Mouse (Mus musculus) adrenal gland, adult 18-20 months (tissue): ENCODE data around the gene Med12l. TPM values are rescaled to one million over a fixed set of nuclear protein-coding genes. Genes with fewer than 3 reads are reported as not detected.

Source experiments
- DNase-seq, 2 experiments: peaks; one replicate each; pipeline ENCODE4 v3.0.0; 2021 to 2022; ENCODE audit warnings: low spot score in 2 of 2
- total RNA-seq, 2 experiments: library from RNA; stranded (reverse); gene quantifications; 1 replicate in 1 of 2; 2 replicates in 1 of 2; pipeline ENCODE4 v1.2.3; 2021

Med12l gene
- total RNA-seq, 2 experiments from 2014 or later, result 10.6 to 13.1 TPM

GRCm38 (mm10) chr3:59227696-59228095 lies 222.1 kb downstream of the Med12l start:
- DNase-seq, result no peak

GRCm38 (mm10) chr3:59228730-59229551 lies 223.3 kb downstream of the Med12l start:
- no peak for DNase-seq

DNA sequence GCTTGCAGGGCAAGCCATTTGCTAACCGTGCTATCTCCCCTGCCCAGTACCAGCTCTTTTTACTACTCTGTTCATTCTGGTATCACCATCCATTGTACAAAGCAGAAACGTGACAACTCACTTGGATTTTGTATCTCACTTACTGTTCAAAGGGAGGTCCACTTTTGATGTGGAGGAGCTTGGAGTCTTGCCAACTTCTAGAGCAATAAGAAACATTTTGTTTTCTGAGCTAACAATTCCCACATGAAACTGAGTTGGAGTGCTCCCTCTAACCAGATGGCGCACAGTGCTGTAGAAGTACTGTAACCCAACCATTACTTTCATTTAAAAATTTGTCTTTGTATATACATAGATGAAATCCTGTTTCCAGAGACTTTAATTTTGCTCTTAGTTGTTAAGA lies 225.3 kb downstream of the Med12l start:
- DNase-seq, result no peak

- no peak for DNase-seq
Observed at GRCm38 (mm10) chr3:59234878-59235277, 229.3 kb downstream of the Med12l start.

- DNase-seq, result no peak
Observed at GRCm38 (mm10) chr3:59243384-59243783, 237.8 kb downstream of the Med12l start.

DNA sequence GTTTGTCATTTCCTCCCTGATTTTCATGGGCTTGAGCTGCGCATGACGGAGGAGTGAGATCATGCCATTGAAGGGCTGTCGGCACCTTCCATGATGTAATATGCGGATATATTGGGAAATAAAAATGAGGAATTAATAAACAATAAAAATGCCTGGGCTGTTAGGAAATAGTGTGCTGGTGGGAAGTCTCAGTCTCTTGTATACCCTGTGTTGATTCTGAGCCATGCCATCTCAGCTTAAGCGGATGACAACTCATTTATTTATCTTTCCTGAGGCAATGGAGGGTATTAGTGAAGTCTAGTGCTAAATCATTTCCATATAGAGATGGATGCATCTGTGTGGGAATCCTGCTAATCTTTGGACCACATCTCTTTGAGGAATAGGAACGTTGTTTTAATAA lies 242.4 kb downstream of the Med12l start:
- DNase-seq, result no peak

DNA sequence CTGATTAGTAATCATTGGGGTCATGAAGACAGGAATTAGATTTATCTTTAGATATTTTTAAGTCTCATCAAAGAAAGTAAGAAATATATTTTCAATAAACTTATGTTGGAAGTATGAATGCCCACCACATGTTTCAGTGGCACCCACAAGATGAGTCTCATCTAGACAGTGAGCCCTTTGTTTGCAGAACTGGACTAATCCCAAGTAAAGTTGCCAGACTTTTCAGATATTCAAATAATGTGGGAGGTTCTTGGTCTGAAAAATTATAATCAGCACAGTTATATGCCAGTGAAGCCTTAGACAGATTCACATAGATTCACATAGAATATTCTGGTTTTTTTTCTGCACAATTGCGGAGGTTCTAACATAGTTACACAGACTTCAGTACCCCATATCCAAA lies 244.8 kb downstream of the Med12l start:
- DNase-seq, result no peak

- DNase-seq, result no peak
Observed at GRCm38 (mm10) chr3:59257740-59258664, 252.4 kb downstream of the Med12l start.

- DNase-seq, result no peak
Observed at GRCm38 (mm10) chr3:59260745-59261144, 255.1 kb downstream of the Med12l start.

- no peak for DNase-seq
Observed at GRCm38 (mm10) chr3:59261709-59262472, 256.3 kb downstream of the Med12l start.

GRCm38 (mm10) chr3:59262704-59263103 lies 257.1 kb downstream of the Med12l start, which contains the start of gene P2ry12:
TSS of gene P2ry12 (minus strand) at chr3:59262871.
- DNase-seq, result no peak

DNA sequence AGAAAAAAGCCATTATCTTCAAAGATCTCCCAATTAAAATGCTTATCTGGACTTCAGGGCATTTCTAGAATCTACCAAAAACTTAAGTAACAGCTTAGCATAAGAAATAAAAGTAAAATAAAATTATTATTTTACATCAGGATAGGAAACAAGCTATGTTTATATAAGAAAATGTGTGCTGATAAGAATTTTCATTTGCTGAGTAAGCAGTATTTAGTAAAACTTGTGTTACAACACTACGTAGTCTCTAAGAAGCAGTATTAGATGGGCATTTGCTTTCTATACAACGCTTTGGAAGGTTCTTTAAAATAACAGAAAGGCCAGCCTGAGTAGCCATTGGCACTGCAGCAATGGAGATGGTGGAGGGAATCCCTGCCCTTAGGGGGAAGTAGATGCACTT lies 257.8 kb downstream of the Med12l start:
- no peak for DNase-seq

- DNase-seq, result no peak
Observed at GRCm38 (mm10) chr3:59263988-59264387, 258.4 kb downstream of the Med12l start.

GRCm38 (mm10) chr3:59270811-59271210 lies 265.2 kb downstream of the Med12l start:
- no peak for DNase-seq

- DNase-seq, result peak in 1 of 2 experiments; percentile 31
Observed at GRCm38 (mm10) chr3:59277502-59278253, 272.1 kb downstream of the Med12l start.

DNA sequence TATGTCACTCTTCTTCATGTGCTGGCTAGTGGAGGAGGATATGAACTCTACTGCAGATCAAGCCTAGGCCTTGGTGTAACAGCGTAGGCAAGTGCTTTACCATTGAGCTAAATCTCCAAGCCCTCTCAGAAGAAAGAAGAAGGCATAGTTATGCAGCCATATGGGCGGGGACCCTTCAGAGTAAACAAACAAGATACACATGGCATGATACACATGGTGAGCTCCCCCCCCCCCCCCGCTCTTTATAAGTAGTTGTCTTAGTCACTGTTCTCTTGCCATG lies 272.6 kb downstream of the Med12l start:
- no peak for DNase-seq

DNA sequence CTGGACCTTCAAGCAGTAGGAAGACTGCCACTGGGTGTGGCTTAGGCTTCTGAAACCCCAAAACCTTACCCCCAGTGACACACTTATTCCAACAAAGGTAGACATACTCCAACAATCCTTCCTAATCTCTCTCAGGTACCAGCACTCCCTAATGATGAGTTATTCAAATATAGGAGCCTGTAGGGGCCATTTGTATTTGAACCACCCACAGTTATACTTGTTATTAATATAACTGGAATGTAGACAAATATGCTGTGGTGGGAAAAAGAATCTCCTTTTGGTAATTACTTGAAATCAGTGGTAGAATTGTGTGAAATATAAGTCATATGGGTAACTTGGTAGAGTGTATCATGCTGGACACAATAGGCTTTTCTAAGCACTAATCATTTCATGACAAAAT lies 273.0 kb downstream of the Med12l start:
- no peak for DNase-seq

- DNase-seq, result no peak
Observed at GRCm38 (mm10) chr3:59290551-59290950, 284.9 kb downstream of the Med12l start.

DNA sequence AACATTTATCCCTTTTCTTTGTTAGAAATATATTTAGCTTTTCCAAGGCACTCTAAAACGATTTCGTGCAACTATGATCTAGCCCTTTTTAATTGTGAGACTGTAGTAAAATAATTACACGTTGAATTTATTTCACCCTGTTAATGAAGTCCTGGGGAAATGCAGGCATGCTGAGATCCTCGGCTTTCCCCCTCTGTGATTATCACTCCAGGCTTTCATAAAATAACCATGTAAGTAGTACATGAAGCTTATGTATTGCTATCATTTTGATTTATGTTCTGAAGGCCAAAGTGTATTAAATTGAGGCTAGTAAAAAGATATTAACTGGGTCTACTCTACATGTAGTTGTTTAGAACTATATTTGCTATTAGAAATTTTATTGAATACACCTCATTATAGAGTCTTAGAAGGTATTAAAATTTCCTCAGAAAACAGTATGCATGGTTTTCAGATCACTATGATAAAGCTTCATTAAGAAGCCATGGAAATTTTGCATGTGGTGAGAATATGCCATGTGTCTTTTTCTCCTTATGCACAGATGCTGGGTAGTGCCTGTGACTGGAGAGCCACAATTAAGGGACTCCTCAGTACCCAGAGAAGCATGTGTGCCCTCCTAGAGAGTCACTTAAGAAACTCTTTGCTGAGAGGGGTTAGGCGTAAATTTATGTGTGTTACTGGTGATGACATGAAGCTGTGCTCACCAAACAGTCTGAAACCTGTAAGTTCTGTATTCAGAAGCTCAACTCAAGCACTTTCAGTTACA lies 288.0 kb downstream of the Med12l start:
- DNase-seq, result no peak
